Mouse (Mus musculus): Measurements from ENCODE around the gene Dmac2. TPM values are rescaled to one million over a fixed set of nuclear protein-coding genes. Genes with fewer than 3 reads are reported as not detected.

Gene Dmac2
- total and polyA plus RNA-seq, 2 experiments from 2014 or later = 71.3 to 80.4 TPM

DNA sequence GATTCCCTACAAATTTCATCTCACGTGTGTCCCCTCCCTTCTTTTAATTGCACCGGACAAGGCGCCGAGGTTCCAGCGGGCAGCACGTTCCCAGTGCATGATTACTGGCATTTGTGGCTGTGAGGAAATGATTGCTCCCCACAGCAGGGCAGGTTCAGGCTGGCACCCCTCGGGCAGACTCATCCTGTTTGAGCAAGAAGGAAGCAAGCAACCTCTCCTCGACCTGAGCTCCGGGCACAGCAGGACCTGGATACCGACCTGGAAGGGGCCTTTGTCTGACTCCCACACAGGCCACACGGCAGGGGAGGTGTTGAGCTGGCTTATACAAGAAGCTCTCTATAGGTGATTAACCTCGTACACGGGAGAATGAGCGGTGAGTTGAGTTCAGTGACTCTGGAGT lies 25.9 kb downstream of the Dmac2 start:
- Histone ChIP-seq H3K4me2 (ENCODE audit: low read depth, low read length) (no peak overlapping the region), H3K27ac (ENCODE audit: low read depth) (no peak overlapping the region), H3K27me3 (ENCODE audit: control insufficient read depth, insufficient read depth, low read length) (no peaks in the 10 kb centered on the region), H3K4me1 (ENCODE audit: control insufficient read depth, insufficient read depth) (no peaks in the 10 kb centered on the region), H3K4me3 (ENCODE audit: low read depth, low read length) (no peak overlapping the region), H3K9me3 (replicated peaks; ENCODE audit: control insufficient read depth, low read length) (no peaks in the 10 kb centered on the region), H3K36me3 (replicated peaks; ENCODE audit: control insufficient read depth, insufficient read depth, low read length) (peaks cover 6% of the 10 kb centered on the region; the same call in 1 of the 2 replicates), H3K9ac (replicated peaks; ENCODE audit: low read depth, low read length) (no peak overlapping the region)
- TF ChIP-seq CTCF (IDR thresholded peaks at IDR 0.05; ENCODE audit: low read depth) = no peak
- no peak for TF ChIP-seq EP300 (IDR thresholded peaks at IDR 0.05; ENCODE audit: low read depth)
- no peak for DNase-seq (ENCODE audit: low spot score)
- no peak for ATAC-seq (ENCODE audit: insufficient read depth, low read depth)
- WGBS = 68% methylated on average over 14 of the region's 14 CpGs

- no peaks in the 10 kb centered on the region for H3K9me3 ChIP-seq (replicated peaks; ENCODE audit: control insufficient read depth, low read length)
- 46% methylated on average over 5 of the region's 5 CpGs for WGBS
- H3K4me1 ChIP-seq (ENCODE audit: control insufficient read depth, insufficient read depth) = no peaks in the 10 kb centered on the region
- no peak overlapping the region for H3K4me3 ChIP-seq (ENCODE audit: low read depth, low read length)
- H3K9ac ChIP-seq (replicated peaks; ENCODE audit: low read depth, low read length) = no peak overlapping the region
- H3K27ac ChIP-seq (ENCODE audit: low read depth) = peak overlapping the region; percentile 61; the same call in 1 of the 2 replicates
- ATAC-seq (ENCODE audit: insufficient read depth, low read depth) = no peak
- H3K27me3 ChIP-seq (ENCODE audit: control insufficient read depth, insufficient read depth, low read length) = no peaks in the 10 kb centered on the region
- no peaks in the 10 kb centered on the region for H3K36me3 ChIP-seq (replicated peaks; ENCODE audit: control insufficient read depth, insufficient read depth, low read length)
- peak; percentile 26 for TF ChIP-seq CTCF (IDR thresholded peaks at IDR 0.05; ENCODE audit: low read depth)
- TF ChIP-seq EP300 (IDR thresholded peaks at IDR 0.05; ENCODE audit: low read depth) = no peak
- DNase-seq (ENCODE audit: low spot score) = no peak
- H3K4me2 ChIP-seq (ENCODE audit: low read depth, low read length) = no peak overlapping the region
Measured at GRCm38 (mm10) chr7:25647574-25648123, 28.4 kb downstream of the Dmac2 start.

GRCm38 (mm10) chr7:25649839-25650238 lies 30.6 kb downstream of the Dmac2 start:
- Histone ChIP-seq H3K4me2 (ENCODE audit: low read depth, low read length) (no peak overlapping the region), H3K36me3 (replicated peaks; ENCODE audit: control insufficient read depth, insufficient read depth, low read length) (0 out of 2 replicates have a peak, but pooled peaks cover 3% of the 10 kb centered on the region), H3K4me1 (ENCODE audit: control insufficient read depth, insufficient read depth) (no peaks in the 10 kb centered on the region), H3K9me3 (replicated peaks; ENCODE audit: control insufficient read depth, low read length) (no peaks in the 10 kb centered on the region), H3K9ac (replicated peaks; ENCODE audit: low read depth, low read length) (no peak overlapping the region), H3K27me3 (ENCODE audit: control insufficient read depth, insufficient read depth, low read length) (no peaks in the 10 kb centered on the region), H3K4me3 (ENCODE audit: low read depth, low read length) (no peak overlapping the region), H3K27ac (ENCODE audit: low read depth) (no peak overlapping the region)
- TF ChIP-seq CTCF (IDR thresholded peaks at IDR 0.05; ENCODE audit: low read depth) (no peak), EP300 (IDR thresholded peaks at IDR 0.05; ENCODE audit: low read depth) (no peak)
- DNase-seq (ENCODE audit: low spot score) = no peak
- ATAC-seq (ENCODE audit: insufficient read depth, low read depth) = no peak
- WGBS = 66% methylated on average over 5 of the region's 5 CpGs

GRCm38 (mm10) chr7:25651281-25651680 lies 32.1 kb downstream of the Dmac2 start:
- no peak overlapping the region for H3K9ac ChIP-seq (replicated peaks; ENCODE audit: low read depth, low read length)
- ATAC-seq (ENCODE audit: insufficient read depth, low read depth) (no peak), DNase-seq (ENCODE audit: low spot score) (no peak)

GRCm38 (mm10) chr7:25652244-25652759 lies 33.1 kb downstream of the Dmac2 start:
- H3K27me3 ChIP-seq (ENCODE audit: control insufficient read depth, insufficient read depth, low read length) = no peaks in the 10 kb centered on the region
- TF ChIP-seq CTCF (IDR thresholded peaks at IDR 0.05; ENCODE audit: low read depth) (no peak), EP300 (IDR thresholded peaks at IDR 0.05; ENCODE audit: low read depth) (no peak)
- H3K9ac ChIP-seq (replicated peaks; ENCODE audit: low read depth, low read length) = no peak overlapping the region
- no peak for DNase-seq (ENCODE audit: low spot score)
- H3K27ac ChIP-seq (ENCODE audit: low read depth) = no peak overlapping the region
- H3K36me3 ChIP-seq (replicated peaks; ENCODE audit: control insufficient read depth, insufficient read depth, low read length) = 0 out of 2 replicates have a peak, but pooled peaks cover 3% of the 10 kb centered on the region
- H3K4me3 ChIP-seq (ENCODE audit: low read depth, low read length) = no peak overlapping the region
- 0 out of 2 replicates have a peak, but pooled peaks cover 2% of the 10 kb centered on the region for H3K4me1 ChIP-seq (ENCODE audit: control insufficient read depth, insufficient read depth)
- H3K4me2 ChIP-seq (ENCODE audit: low read depth, low read length) = no peak overlapping the region
- WGBS = 84% methylated on average over 12 of the region's 12 CpGs
- H3K9me3 ChIP-seq (replicated peaks; ENCODE audit: control insufficient read depth, low read length) = no peaks in the 10 kb centered on the region
- ATAC-seq (ENCODE audit: insufficient read depth, low read depth) = no peak

More at GRCm38 (mm10) chr7:25651281-25651680, 32.1 kb downstream of the Dmac2 start:
- 0 out of 2 replicates have a peak, but pooled peaks cover 3% of the 10 kb centered on the region for H3K36me3 ChIP-seq (replicated peaks; ENCODE audit: control insufficient read depth, insufficient read depth, low read length)
- H3K27ac ChIP-seq (ENCODE audit: low read depth) = no peak overlapping the region
- H3K27me3 ChIP-seq (ENCODE audit: control insufficient read depth, insufficient read depth, low read length) = no peaks in the 10 kb centered on the region
- no peaks in the 10 kb centered on the region for H3K9me3 ChIP-seq (replicated peaks; ENCODE audit: control insufficient read depth, low read length)
- 87% methylated on average over 8 of the region's 8 CpGs for WGBS
- TF ChIP-seq CTCF (IDR thresholded peaks at IDR 0.05; ENCODE audit: low read depth) = no peak
- TF ChIP-seq EP300 (IDR thresholded peaks at IDR 0.05; ENCODE audit: low read depth) = no peak
- no peak overlapping the region for H3K4me2 ChIP-seq (ENCODE audit: low read depth, low read length)
- no peaks in the 10 kb centered on the region for H3K4me1 ChIP-seq (ENCODE audit: control insufficient read depth, insufficient read depth)
- no peak overlapping the region for H3K4me3 ChIP-seq (ENCODE audit: low read depth, low read length)
